Mouse (Mus musculus) stomach, adult 2 months (tissue): ENCODE results near the gene Trp53. TPM values are rescaled to one million over a fixed set of nuclear protein-coding genes. Genes with fewer than 3 reads are reported as not detected.

Source experiments
- polyA plus RNA-seq: library from polyadenylated mRNA; depleted of rRNA; stranded (reverse); fragments of >200 nt; gene quantifications from 2 replicates; pipeline ENCODE4 v1.2.3, GENCODE M21; 2012; rRNA removed

Gene Trp53
- 22.0 and 27.4 TPM in 2 replicates for polyA plus RNA-seq

GRCm38 (mm10) chr11:69580091-69580514, at the start of gene Trp53, which contains the start of gene Wrap53:
Gene Trp53, plus strand, starts transcription at chr11:69580359.
Gene Wrap53, minus strand, starts transcription at chr11:69580255.

GRCm38 (mm10) chr11:69549060-69549656, 31.0 kb upstream of the Trp53 start, which contains the start of gene Dnah2:
Gene Dnah2, minus strand, starts transcription at chr11:69549110.

GRCm38 (mm10) chr11:69559851-69560765, 20.1 kb upstream of the Trp53 start, which contains the start of gene Efnb3:
Gene Efnb3, minus strand, starts transcription at chr11:69560205.

GRCm38 (mm10) chr11:69605726-69606490, 25.7 kb downstream of the Trp53 start, which contains the start of gene Atp1b2:
Gene Atp1b2, minus strand, starts transcription at chr11:69605942.

GRCm38 (mm10) chr11:69617805-69618204, 37.6 kb downstream of the Trp53 start, which contains the start of gene Shbg:
Gene Shbg, minus strand, starts transcription at chr11:69617905.

GRCm38 (mm10) chr11:69621571-69622268, 41.6 kb downstream of the Trp53 start, which contains the start of gene Sat2:
Gene Sat2, plus strand, starts transcription at chr11:69622024.

GRCm38 (mm10) chr11:69632284-69633089, 52.3 kb downstream of the Trp53 start, which contains the start of gene Fxr2:
Gene Fxr2, plus strand, starts transcription at chr11:69632990.

Other genes starting within 250 kb of the Trp53 start
- 1.6 and 12.4 TPM in 2 replicates for gene Rnf227, start 239.9 kb upstream of the Trp53 start, polyA plus RNA-seq
- 44.4 and 47.6 TPM in 2 replicates for gene Chd3, start 211.0 kb upstream of the Trp53 start, polyA plus RNA-seq
- gene Naa38, start 184.9 kb upstream of the Trp53 start, polyA plus RNA-seq = 96.6 and 133 TPM in 2 replicates
- 3.3 TPM in 2 replicates for gene Cyb5d1, start 184.7 kb upstream of the Trp53 start, polyA plus RNA-seq
- 22.8 and 37.9 TPM in 2 replicates for gene Tmem88, start 182.1 kb upstream of the Trp53 start, polyA plus RNA-seq
- gene Kdm6b, start 166.7 kb upstream of the Trp53 start, polyA plus RNA-seq = 9.5 and 10.6 TPM in 2 replicates
- 0.01 and 0.08 TPM in 2 replicates for gene Dnah2, start 31.2 kb upstream of the Trp53 start, polyA plus RNA-seq
- gene Efnb3, start 20.2 kb upstream of the Trp53 start, polyA plus RNA-seq = 0.27 and 0.34 TPM in 2 replicates
- gene Wrap53, start 104 bp upstream of the Trp53 start, polyA plus RNA-seq = 8.5 and 11.1 TPM in 2 replicates
- gene Atp1b2, start 25.6 kb downstream of the Trp53 start, polyA plus RNA-seq = 4.4 and 7.2 TPM in 2 replicates
- gene Shbg, start 37.5 kb downstream of the Trp53 start, polyA plus RNA-seq = not detected in 2 replicates
- gene Sat2, start 41.7 kb downstream of the Trp53 start, polyA plus RNA-seq = 0.60 and 0.94 TPM in 2 replicates
- gene Fxr2, start 52.6 kb downstream of the Trp53 start, polyA plus RNA-seq = 26.3 and 30.1 TPM in 2 replicates
- 5.0 and 6.1 TPM in 2 replicates for gene Sox15, start 75.0 kb downstream of the Trp53 start, polyA plus RNA-seq
- gene Mpdu1, start 82.3 kb downstream of the Trp53 start, polyA plus RNA-seq = 79.1 and 96.6 TPM in 2 replicates
- 19.8 and 26.7 TPM in 2 replicates for gene Cd68, start 85.8 kb downstream of the Trp53 start, polyA plus RNA-seq
- 47.2 and 66.8 TPM in 2 replicates for gene Eif4a1, start 92.1 kb downstream of the Trp53 start, polyA plus RNA-seq
- 10.6 and 12.6 TPM in 2 replicates for gene Senp3, start 101.7 kb downstream of the Trp53 start, polyA plus RNA-seq
- 1.0 and 1.7 TPM in 2 replicates for gene Tnfsf13, start 105.4 kb downstream of the Trp53 start, polyA plus RNA-seq
- 15.9 and 22.7 TPM in 2 replicates for gene Tnfsf12, start 115.5 kb downstream of the Trp53 start, polyA plus RNA-seq
- 4.2 and 5.1 TPM in 2 replicates for gene Tnfsfm13, start 115.7 kb downstream of the Trp53 start, polyA plus RNA-seq
- 7.3 and 12.3 TPM in 2 replicates for gene Polr2a, start 178.3 kb downstream of the Trp53 start, polyA plus RNA-seq
- 0.12 and 0.19 TPM in 2 replicates for gene Slc35g3, start 181.6 kb downstream of the Trp53 start, polyA plus RNA-seq
- gene Zbtb4, start 185.6 kb downstream of the Trp53 start, polyA plus RNA-seq = 10.3 and 17.5 TPM in 2 replicates
- gene Chrnb1, start 215.6 kb downstream of the Trp53 start, polyA plus RNA-seq = 3.2 and 5.8 TPM in 2 replicates
- 2.3 and 2.6 TPM in 2 replicates for gene Fgf11, start 221.5 kb downstream of the Trp53 start, polyA plus RNA-seq
- gene Tmem102, start 225.3 kb downstream of the Trp53 start, polyA plus RNA-seq = 23.4 and 35.3 TPM in 2 replicates
- gene Gm39566, start 234.9 kb downstream of the Trp53 start, polyA plus RNA-seq = not detected in 2 replicates
- gene Spem2, start 238.1 kb downstream of the Trp53 start, polyA plus RNA-seq = not detected in 2 replicates
- gene Spem1, start 241.8 kb downstream of the Trp53 start, polyA plus RNA-seq = 0.05 TPM in 1 of 2 replicates, not detected in the other